Mouse (Mus musculus) liver, adult 2 months (tissue): ENCODE results near the gene B3galt4. TPM values are rescaled to one million over a fixed set of nuclear protein-coding genes. Genes with fewer than 3 reads are reported as not detected.
A peak's percentile ranks its signal among the peaks of the same experiment; 100 is the strongest.

ENCODE experiments used
- DNase-seq: peaks from one replicate; pipeline ENCODE4 v3.0.0-alpha.2; 2011; ENCODE audit warnings: low read depth, low spot score; ENCODE audit errors: extremely low read depth
- H3K27ac ChIP-seq: fragments of 200-500 bp; replicated peaks from 2 replicates; pipeline ENCODE4 v1.5.1; 2012; ENCODE audit warnings: low read depth, mild to moderate bottlenecking, control low read depth, inconsistent platforms, low read length; ENCODE audit not compliant: insufficient read depth
- H3K27me3 ChIP-seq: fragments of 200-500 bp; 2 replicates; pipeline ENCODE4 v1.6.1; 2012; ENCODE audit warnings: mild to moderate bottlenecking, moderate library complexity, low read length, inconsistent platforms; ENCODE audit not compliant: control insufficient read depth, insufficient read depth
- H3K36me3 ChIP-seq: fragments of 200-500 bp; 2 replicates; pipeline ENCODE4 v1.6.1; 2012; ENCODE audit warnings: low read length, inconsistent platforms; ENCODE audit not compliant: control insufficient read depth, insufficient read depth
- H3K4me1 ChIP-seq: fragments of 200-500 bp; 2 replicates; pipeline ENCODE4 v1.6.1; 2011; ENCODE audit warnings: low read length; ENCODE audit not compliant: control insufficient read depth, insufficient read depth
- H3K4me3 ChIP-seq: fragments of 200-500 bp; 2 replicates; pipeline ENCODE4 v1.5.1; 2011; ENCODE audit warnings: low read depth, mild to moderate bottlenecking, control low read depth, low read length, moderate library complexity; ENCODE audit not compliant: insufficient read depth
- H3K79me2 ChIP-seq: fragments of 200-500 bp; 2 replicates; pipeline ENCODE4 v1.6.1; 2012; ENCODE audit warnings: inconsistent platforms, mild to moderate bottlenecking, low read length, moderate library complexity; ENCODE audit not compliant: control insufficient read depth, insufficient read depth
- H3K9ac ChIP-seq: fragments of 200-500 bp; 2 replicates; pipeline ENCODE4 v1.6.1; 2012; ENCODE audit warnings: low read depth, mild to moderate bottlenecking, control low read depth, inconsistent platforms, low read length
- CTCF ChIP-seq: fragments of 200-500 bp; IDR thresholded peaks from 2 replicates; pipeline ENCODE4 v1.5.1; 2011; ENCODE audit warnings: low read depth, low read length, control low read depth
- POLR2A ChIP-seq: fragments of 200-500 bp; IDR thresholded peaks from 2 replicates; pipeline ENCODE4 v1.6.1; 2011; ENCODE audit warnings: low read length, control low read depth; ENCODE audit not compliant: insufficient read depth; ENCODE audit errors: extremely low read depth
- WGBS: fragments of 180-500 bp; shearing (Covaris S2); methylation state at CpG from one replicate; pipeline ENCODE4 v1.1.7; 2018; 5-methylcytosine and 5-hydroxymethylcytosine counted together
- polyA plus RNA-seq: library from polyadenylated mRNA; depleted of rRNA; stranded (reverse); fragments of >200 nt; gene quantifications from 2 replicates; pipeline ENCODE4 v1.2.3, GENCODE M21; 2012
- total RNA-seq: library from RNA; depleted of rRNA; stranded (reverse); fragments of >200 nt; gene quantifications from 2 replicates; pipeline ENCODE4 v1.2.3, GENCODE M21; 2014

Gene B3galt4
- total and polyA plus RNA-seq, 2 experiments = 0.55 to 0.97 TPM

- no peak overlapping the region for H3K4me3 ChIP-seq
- WGBS = 64% methylated on average over 19 of the region's 19 CpGs
- peak; percentile 71 for DNase-seq
- no peaks in the 10 kb centered on the region for H3K27me3 ChIP-seq
- TF ChIP-seq POLR2A (no peak), CTCF (no peak)
- H3K79me2 ChIP-seq = peaks cover 3% of the 10 kb centered on the region; the same call in 1 of the 2 replicates
- H3K36me3 ChIP-seq = no peaks in the 10 kb centered on the region
- no peak overlapping the region for H3K9ac ChIP-seq
- peaks cover 17% of the 10 kb centered on the region for H3K4me1 ChIP-seq
- peak overlapping the region; percentile 69 for H3K27ac ChIP-seq
Measured at GRCm38 (mm10) chr17:33980181-33981035, 29.1 kb upstream of the B3galt4 start.

- peaks cover 3% of the 10 kb centered on the region; the same call in 1 of the 2 replicates for H3K79me2 ChIP-seq
- peak overlapping the region; percentile 27; the same call in 1 of the 2 replicates for H3K9ac ChIP-seq
- H3K36me3 ChIP-seq = no peaks in the 10 kb centered on the region; the same call in 1 of the 2 replicates
- 27% methylated on average over 6 of the region's 6 CpGs for WGBS
- DNase-seq = peak; percentile 99
- H3K4me3 ChIP-seq = no peak overlapping the region
- H3K27me3 ChIP-seq = no peaks in the 10 kb centered on the region
- H3K4me1 ChIP-seq = peaks cover 17% of the 10 kb centered on the region
- TF ChIP-seq POLR2A (no peak), CTCF (no peak)
- H3K27ac ChIP-seq = peak overlapping the region; percentile 84
Measured at GRCm38 (mm10) chr17:33979512-33980050, 28.3 kb upstream of the B3galt4 start.

DNA sequence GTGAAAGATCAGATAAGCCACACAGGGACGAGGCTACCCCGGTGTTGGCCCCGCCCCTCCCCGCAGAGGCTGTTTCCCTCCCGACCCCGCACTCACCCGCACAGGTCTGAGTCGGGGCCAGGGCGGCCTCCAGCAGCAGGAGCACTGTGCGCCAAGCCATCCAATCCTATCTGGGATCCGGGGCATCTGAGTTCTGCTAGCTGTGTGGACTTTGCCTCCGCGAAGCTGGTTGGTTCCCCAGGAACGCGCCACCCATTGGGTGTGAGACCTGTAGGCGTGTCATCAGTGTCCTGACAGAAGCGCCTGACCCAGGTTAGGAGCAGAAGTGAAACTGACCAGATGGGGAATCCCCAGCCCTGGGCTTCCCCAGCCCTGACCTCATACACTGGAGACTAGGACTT is 27.3 kb upstream of the B3galt4 start:
- H3K27ac ChIP-seq = peak overlapping the region; percentile 84
- H3K9ac ChIP-seq = peak overlapping the region; percentile 86

DNA sequence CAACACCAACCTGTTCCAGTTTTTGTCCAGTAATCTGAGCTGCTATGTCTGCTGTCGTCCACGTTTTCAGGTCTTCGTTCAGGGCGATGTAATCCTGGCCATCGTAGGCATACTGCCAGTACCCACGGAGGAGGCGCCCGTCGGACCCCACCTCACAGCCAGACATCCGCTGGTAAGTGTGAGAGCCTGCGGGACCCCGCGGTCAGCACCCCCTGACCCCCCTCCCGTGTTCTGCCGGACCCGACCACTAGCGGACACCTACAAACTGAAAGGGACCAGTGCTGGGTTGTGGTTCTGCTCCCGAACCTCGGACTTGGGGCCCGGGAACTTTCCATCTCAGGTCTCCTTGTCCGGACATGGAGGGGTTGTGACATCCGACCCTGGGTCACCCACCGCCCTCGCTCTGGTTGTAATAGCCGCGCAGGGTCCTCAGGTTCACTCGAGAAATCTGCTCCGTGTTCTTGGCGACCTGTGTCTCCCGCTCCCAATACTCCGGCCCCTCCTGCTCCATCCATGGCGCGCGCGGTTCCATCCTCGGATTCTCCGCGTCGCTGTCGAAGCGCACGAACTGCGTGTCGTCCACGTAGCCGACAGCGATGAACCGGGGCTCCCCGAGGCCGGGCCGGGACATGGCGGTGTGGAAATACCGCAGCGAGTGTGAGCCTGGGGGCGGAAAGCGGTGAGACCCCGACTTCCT is 26.7 kb upstream of the B3galt4 start:
- H3K27me3 ChIP-seq = no peaks in the 10 kb centered on the region
- 2% methylated on average over 57 of the region's 57 CpGs for WGBS
- peak overlapping the region; percentile 65 for H3K27ac ChIP-seq
- H3K9ac ChIP-seq = peak overlapping the region; percentile 86
- TF ChIP-seq CTCF (no peak), POLR2A (no peak)
- DNase-seq = no peak
- H3K4me1 ChIP-seq = peaks cover 17% of the 10 kb centered on the region
- H3K79me2 ChIP-seq = peaks cover 3% of the 10 kb centered on the region; the same call in 1 of the 2 replicates
- peak overlapping the region; percentile 78 for H3K4me3 ChIP-seq
- no peaks in the 10 kb centered on the region; the same call in 1 of the 2 replicates for H3K36me3 ChIP-seq

More for the DNA sequence above, 27.3 kb upstream of the B3galt4 start:
- Histone ChIP-seq H3K36me3 (no peaks in the 10 kb centered on the region; the same call in 1 of the 2 replicates), H3K79me2 (peaks cover 3% of the 10 kb centered on the region; the same call in 1 of the 2 replicates), H3K4me1 (peaks cover 17% of the 10 kb centered on the region), H3K4me3 (peak overlapping the region; percentile 78), H3K27me3 (no peaks in the 10 kb centered on the region)
- peak; percentile 83 for TF ChIP-seq POLR2A
- no peak for TF ChIP-seq CTCF
- peak; percentile 99 for DNase-seq
- WGBS = 0% methylated on average over 17 of the region's 17 CpGs

GRCm38 (mm10) chr17:33973572-33973971 is 22.3 kb upstream of the B3galt4 start:
- Histone ChIP-seq H3K79me2 (peaks cover 3% of the 10 kb centered on the region; the same call in 1 of the 2 replicates), H3K27me3 (no peaks in the 10 kb centered on the region), H3K36me3 (no peaks in the 10 kb centered on the region; the same call in 1 of the 2 replicates), H3K27ac (no peak overlapping the region), H3K4me3 (no peak overlapping the region), H3K4me1 (peaks cover 6% of the 10 kb centered on the region), H3K9ac (no peak overlapping the region)
- WGBS = 71% methylated on average over 3 of the region's 3 CpGs
- DNase-seq = no peak
- TF ChIP-seq CTCF (no peak), POLR2A (no peak)
